Mouse (Mus musculus) neural tube, embryonic 10.5 days (tissue): ENCODE results near the gene Pabpn1.
"Not testable (repeated sequence)": the region's sequence is repeated elsewhere in the genome, so short reads cannot be mapped to it uniquely, and the experiment has no call there.

Source experiments
- DNase-seq: peaks from one replicate; pipeline ENCODE4 v3.0.0-alpha.2; 2017; ENCODE audit warnings: low spot score; ENCODE audit errors: extremely low spot score

Pabpn1 gene

GRCm38 (mm10) chr14:54935904-54936830, 43.9 kb downstream of the Pabpn1 start, which contains the start of gene Cmtm5:
Gene Cmtm5 (plus strand): TSS chr14:54936261.
- peak; percentile 23 for DNase-seq

- DNase-seq, result peak; percentile 21
Measured at GRCm38 (mm10) chr14:54936831-54937160, 44.5 kb downstream of the Pabpn1 start.

GRCm38 (mm10) chr14:54937361-54938182, 45.3 kb downstream of the Pabpn1 start:
- no peak for DNase-seq

- no peak for DNase-seq
Measured at GRCm38 (mm10) chr14:54938431-54939219, 46.3 kb downstream of the Pabpn1 start.

- DNase-seq, result peak; percentile 60
Measured at GRCm38 (mm10) chr14:54939434-54940175, 47.3 kb downstream of the Pabpn1 start.

GRCm38 (mm10) chr14:54940176-54940530, 47.9 kb downstream of the Pabpn1 start:
- no peak for DNase-seq

- no peak for DNase-seq
Measured at GRCm38 (mm10) chr14:54941024-54941978, 49.0 kb downstream of the Pabpn1 start.

- no peak for DNase-seq
Measured at GRCm38 (mm10) chr14:54942479-54942878, 50.2 kb downstream of the Pabpn1 start.

- DNase-seq, result no peak
Measured at GRCm38 (mm10) chr14:54943971-54944370, 51.7 kb downstream of the Pabpn1 start.

GRCm38 (mm10) chr14:54944939-54945338, 52.6 kb downstream of the Pabpn1 start:
- DNase-seq, result no peak

GRCm38 (mm10) chr14:54945975-54946704, 53.8 kb downstream of the Pabpn1 start:
- no peak for DNase-seq

- not testable (repeated sequence) for DNase-seq
Measured at GRCm38 (mm10) chr14:54947008-54947407, 54.7 kb downstream of the Pabpn1 start.
